25 mouse cellular contexts compared by ENCODE assay signal in genomic region chr12:44997422-44997821, GRCm38 (mm10).
"Had no signal": no experiment of that assay in that cellular context is flagged by ENCODE, and none has a peak within 500 bp of the region (broad histone marks: within the 10 kb centered on the region; RNA-seq: fewer than 3 reads in every experiment).

No protein-coding gene starts in this region.

- H3K27me3 ChIP-seq: heart, embryonic 12.5 days; hindbrain, embryonic 12.5 days; intestine, embryonic 15.5 days; limb, embryonic 13.5 days; limb, embryonic 15.5 days; liver, embryonic 13.5 days had no signal

- H3K4me3 ChIP-seq: gastrocnemius, adult 2 months; heart, embryonic 12.5 days; hindbrain, embryonic 10.5 days; hindbrain, embryonic 12.5 days; intestine, embryonic 15.5 days; limb, embryonic 13.5 days; limb, embryonic 15.5 days; liver, embryonic 13.5 days had no signal

- H3K9ac ChIP-seq: heart, embryonic 12.5 days; hindbrain, embryonic 12.5 days; hindbrain, embryonic 14.5 days; intestine, embryonic 15.5 days; limb, embryonic 13.5 days; limb, embryonic 15.5 days; liver, embryonic 13.5 days had no signal

- H3K36me3 ChIP-seq: heart, embryonic 12.5 days; hindbrain, embryonic 10.5 days; hindbrain, embryonic 12.5 days; intestine, embryonic 15.5 days; limb, embryonic 13.5 days; limb, embryonic 15.5 days; liver, embryonic 13.5 days had no signal

- H3K27ac ChIP-seq: gastrocnemius, adult 2 months; hindbrain, embryonic 10.5 days; hindbrain, embryonic 12.5 days; hindbrain, embryonic 14.5 days; intestine, embryonic 15.5 days; limb, embryonic 13.5 days; limb, embryonic 15.5 days; liver, embryonic 13.5 days had no signal

- H3K4me2 ChIP-seq: heart, embryonic 12.5 days; hindbrain, embryonic 12.5 days; hindbrain, embryonic 14.5 days; intestine, embryonic 15.5 days; limb, embryonic 13.5 days; limb, embryonic 15.5 days; liver, embryonic 13.5 days had no signal

- H3K4me1 ChIP-seq: hindbrain, embryonic 10.5 days; hindbrain, embryonic 12.5 days; intestine, embryonic 15.5 days; limb, embryonic 15.5 days; liver, embryonic 13.5 days had no signal

- DNase-seq: gastrocnemius, adult 2 months; gastrocnemius, postnatal 10 days; gastrocnemius, postnatal 25 days; heart, adult 18-20 months; heart, postnatal 10 days; heart, postnatal 4 days; kidney, adult 18-20 months; kidney, adult 8-10 months; kidney, postnatal 10 days; kidney, postnatal 25 days; kidney, postnatal 4 days; layer of hippocampus, adult 9-11 months; layer of hippocampus, postnatal 36 days; left cerebral cortex, postnatal 4 days; liver, embryonic 13.5 days had no signal

- ATAC-seq: hindbrain, embryonic 16.5 days; inflammation-experienced regulatory T-cells, adult 6 months; intestine, embryonic 15.5 days; intestine, postnatal 0 days had no signal

- H3K9me3 ChIP-seq: heart, embryonic 12.5 days; hindbrain, embryonic 10.5 days; hindbrain, embryonic 12.5 days; intestine, embryonic 15.5 days; limb, embryonic 13.5 days; limb, embryonic 15.5 days; liver, embryonic 13.5 days had no signal
